Mouse (Mus musculus): ENCODE results near the gene Slc25a43.

Slc25a43 gene

GRCm38 (mm10) chrX:36743503-36744101 is at the start of gene Slc25a43:
TSS of gene Slc25a43 (plus strand) at chrX:36743659.
- no peak for DNase-seq (ENCODE audit: low spot score in 2 of 2)

- no peak for DNase-seq (ENCODE audit: low spot score in 2 of 2)
Observed at GRCm38 (mm10) chrX:36740124-36740951, 3.1 kb upstream of the Slc25a43 start.

GRCm38 (mm10) chrX:36741278-36741677 is 2.2 kb upstream of the Slc25a43 start:
- DNase-seq (ENCODE audit: low spot score in 2 of 2) = no peak

- no peak for DNase-seq (ENCODE audit: low spot score in 2 of 2)
Observed at GRCm38 (mm10) chrX:36742744-36743143, 715 bp upstream of the Slc25a43 start.

GRCm38 (mm10) chrX:36744735-36745134 is 1.3 kb downstream of the Slc25a43 start:
- no peak for DNase-seq (ENCODE audit: low spot score in 2 of 2)

- DNase-seq (ENCODE audit: low spot score in 2 of 2) = no peak
Observed at GRCm38 (mm10) chrX:36745333-36745732, 1.9 kb downstream of the Slc25a43 start.

GRCm38 (mm10) chrX:36746789-36747188 is 3.3 kb downstream of the Slc25a43 start:
- no peak for DNase-seq (ENCODE audit: low spot score in 2 of 2)

GRCm38 (mm10) chrX:36748573-36748972 is 5.1 kb downstream of the Slc25a43 start:
- DNase-seq (ENCODE audit: low spot score in 2 of 2) = no peak

GRCm38 (mm10) chrX:36749281-36749785 is 5.9 kb downstream of the Slc25a43 start:
- DNase-seq (ENCODE audit: low spot score in 2 of 2) = no peak

GRCm38 (mm10) chrX:36750591-36750990 is 7.1 kb downstream of the Slc25a43 start:
- no peak for DNase-seq (ENCODE audit: low spot score in 2 of 2)

GRCm38 (mm10) chrX:36752586-36752985 is 9.1 kb downstream of the Slc25a43 start:
- no peak for DNase-seq (ENCODE audit: low spot score in 2 of 2)

GRCm38 (mm10) chrX:36757796-36758472 is 14.5 kb downstream of the Slc25a43 start:
- peak; percentile 62 for DNase-seq (ENCODE audit: low spot score in 2 of 2)

GRCm38 (mm10) chrX:36758566-36758965 is 15.1 kb downstream of the Slc25a43 start:
- DNase-seq (ENCODE audit: low spot score in 2 of 2) = no peak

- peak; percentile 49 to 58 for DNase-seq (ENCODE audit: low spot score in 2 of 2)
Observed at GRCm38 (mm10) chrX:36760946-36761635, 17.6 kb downstream of the Slc25a43 start.

GRCm38 (mm10) chrX:36762289-36762688 is 18.8 kb downstream of the Slc25a43 start:
- no peak for DNase-seq (ENCODE audit: low spot score in 2 of 2)

- DNase-seq (ENCODE audit: low spot score in 2 of 2) = no peak
Observed at GRCm38 (mm10) chrX:36762894-36763293, 19.4 kb downstream of the Slc25a43 start.

- no peak for DNase-seq (ENCODE audit: low spot score in 2 of 2)
Observed at GRCm38 (mm10) chrX:36763298-36763933, 20.0 kb downstream of the Slc25a43 start.

- no peak for DNase-seq (ENCODE audit: low spot score in 2 of 2)
Observed at GRCm38 (mm10) chrX:36763934-36764317, 20.5 kb downstream of the Slc25a43 start.

- DNase-seq (ENCODE audit: low spot score in 2 of 2) = no peak
Observed at GRCm38 (mm10) chrX:36767386-36767785, 23.9 kb downstream of the Slc25a43 start.

GRCm38 (mm10) chrX:36772591-36772990 is 29.1 kb downstream of the Slc25a43 start:
- no peak for DNase-seq (ENCODE audit: low spot score in 2 of 2)

GRCm38 (mm10) chrX:36775520-36775919 is 32.1 kb downstream of the Slc25a43 start:
- no peak for DNase-seq (ENCODE audit: low spot score in 2 of 2)

All from thymus, postnatal 10 days (tissue).